Mouse (Mus musculus) embryonic facial prominence, embryonic 14.5 days (tissue): ENCODE data around the gene Baiap2. TPM values are rescaled to one million over a fixed set of nuclear protein-coding genes. Genes with fewer than 3 reads are reported as not detected.
A peak's percentile ranks its signal among the peaks of the same experiment; 100 is the strongest.

Experiments used
- ATAC-seq: fragments of 200-750 bp; cut with Nextera tagmentation; 2 replicates; pipeline ENCODE4 v1.8.0; 2017; ENCODE audit warnings: low read depth, moderate number of reproducible peaks, moderate TSS enrichment
- DNase-seq: peaks from one replicate; pipeline ENCODE4 v3.0.0-alpha.2; 2015; ENCODE audit warnings: low spot score
- H3K27ac ChIP-seq: fragments of 300-500 bp; sonication (generic); replicated peaks from 2 replicates; pipeline ENCODE4 v1.5.1; 2014; ENCODE audit warnings: low read depth, mild to moderate bottlenecking, low read length, moderate library complexity
- H3K27me3 ChIP-seq: fragments of 300-500 bp; sonication (generic); replicated peaks from 2 replicates; pipeline ENCODE4 v1.6.1; 2014; ENCODE audit warnings: low read length; ENCODE audit not compliant: control insufficient read depth, insufficient read depth
- H3K36me3 ChIP-seq: fragments of 300-500 bp; sonication (generic); 2 replicates; pipeline ENCODE4 v1.6.1; 2014; ENCODE audit warnings: low read length, mixed read lengths; ENCODE audit not compliant: control insufficient read depth, insufficient read depth
- H3K4me1 ChIP-seq: fragments of 300-500 bp; sonication (generic); 2 replicates; pipeline ENCODE4 v1.6.1; 2014; ENCODE audit warnings: antibody characterized with exemption, low read length; ENCODE audit not compliant: control insufficient read depth, insufficient read depth
- H3K4me2 ChIP-seq: fragments of 300-500 bp; sonication (generic); 2 replicates; pipeline ENCODE4 v1.6.1; 2014; ENCODE audit warnings: low read depth, mild to moderate bottlenecking, low read length, moderate library complexity, mixed read lengths
- H3K4me3 ChIP-seq: fragments of 300-500 bp; sonication (generic); 2 replicates; pipeline ENCODE4 v1.5.1; 2014; ENCODE audit warnings: low read depth, mild to moderate bottlenecking, low read length
- H3K9ac ChIP-seq: fragments of 300-500 bp; sonication (generic); 2 replicates; pipeline ENCODE4 v1.6.1; 2014; ENCODE audit warnings: low read depth, mild to moderate bottlenecking, low read length, moderate library complexity, mixed read lengths
- H3K9me3 ChIP-seq: fragments of 300-500 bp; sonication (generic); 2 replicates; pipeline ENCODE4 v1.6.1; 2016; ENCODE audit warnings: low read length; ENCODE audit not compliant: control insufficient read depth
- WGBS: fragments of 180-500 bp; shearing (Covaris S2); extraction: QIAGEN DNeasy Blood & Tissue Kit; methylation state at CpG from one replicate; pipeline ENCODE4 v1.1.7; 2014; 5-methylcytosine and 5-hydroxymethylcytosine counted together
- polyA plus RNA-seq: library from polyadenylated mRNA; unstranded; fragments of >200 nt; fragmentation: Nextera tagmentation; extraction: Ambion mirVana; gene quantifications from 2 replicates; pipeline ENCODE4 v1.2.1, GENCODE M21; 2014

Baiap2 gene
- polyA plus RNA-seq, 1 experiment from 2014 or later, result 26.5 TPM

DNA sequence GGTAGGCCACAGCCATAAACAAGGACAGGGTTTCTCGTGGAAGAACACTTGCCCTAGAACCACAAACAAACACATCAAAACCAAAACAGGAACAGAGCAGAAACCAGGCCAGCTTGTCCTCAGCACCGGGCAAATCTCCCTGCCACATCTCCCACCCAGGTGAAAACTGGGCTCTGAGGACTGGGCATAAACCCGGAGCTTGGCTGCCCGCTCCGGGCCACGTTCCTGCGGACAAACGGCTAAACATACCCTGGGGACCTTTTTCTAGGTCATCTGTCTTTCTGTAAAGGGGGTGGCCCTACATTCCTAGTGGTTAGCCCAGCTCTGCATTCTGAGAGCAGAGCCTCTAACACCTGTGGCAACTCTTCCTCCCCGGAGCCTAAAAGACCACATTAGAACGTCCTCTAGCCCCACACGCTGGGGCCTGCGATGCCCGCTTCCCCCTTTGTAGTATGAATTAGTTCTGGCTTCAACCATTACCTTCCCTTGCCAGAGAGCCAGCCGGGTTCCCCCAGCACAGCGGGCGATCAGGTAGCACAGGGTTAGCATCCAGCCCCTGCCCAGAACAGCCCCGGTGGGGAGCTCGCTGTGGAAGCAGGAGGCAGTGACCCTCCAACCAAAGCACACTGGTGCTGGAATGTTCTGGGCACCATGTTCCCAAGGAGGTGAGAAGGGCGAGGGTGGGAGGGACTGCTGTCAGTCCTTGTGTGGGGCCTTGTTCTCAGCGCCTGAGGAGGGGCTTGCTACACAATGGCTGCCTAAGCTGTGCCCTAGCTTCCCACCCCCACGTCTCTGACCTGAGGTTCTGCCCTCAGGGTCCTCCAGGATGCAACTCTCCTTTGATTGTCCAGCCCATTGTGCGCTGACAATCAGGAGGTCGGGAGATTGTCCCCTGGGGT, 77.2 kb downstream of the Baiap2 start:
- no peaks in the 10 kb centered on the region for H3K36me3 ChIP-seq
- 45% methylated on average over 23 of the region's 23 CpGs for WGBS
- no peaks in the 10 kb centered on the region for H3K27me3 ChIP-seq
- ATAC-seq (0 out of 2 replicates have a peak, but pooled peaks have one; percentile 9), DNase-seq (no peak)
- no peaks in the 10 kb centered on the region for H3K4me1 ChIP-seq
- H3K27ac ChIP-seq, result no peak overlapping the region
- H3K4me2 ChIP-seq, result no peak overlapping the region
- peak overlapping the region; percentile 14; the same call in 1 of the 2 replicates for H3K9ac ChIP-seq
- no peaks in the 10 kb centered on the region for H3K9me3 ChIP-seq
- no peak overlapping the region for H3K4me3 ChIP-seq

GRCm38 (mm10) chr11:120021367-120021766, 78.8 kb downstream of the Baiap2 start:
- no peaks in the 10 kb centered on the region for H3K4me1 ChIP-seq
- H3K9me3 ChIP-seq, result no peaks in the 10 kb centered on the region
- no peaks in the 10 kb centered on the region for H3K36me3 ChIP-seq
- no peak overlapping the region for H3K4me3 ChIP-seq
- no peak overlapping the region for H3K4me2 ChIP-seq
- H3K27ac ChIP-seq, result no peak overlapping the region
- no peaks in the 10 kb centered on the region for H3K27me3 ChIP-seq
- WGBS, result 95% methylated on average over 12 of the region's 16 CpGs
- DNase-seq, result no peak
- no peak overlapping the region for H3K9ac ChIP-seq
- no peak for ATAC-seq

DNA sequence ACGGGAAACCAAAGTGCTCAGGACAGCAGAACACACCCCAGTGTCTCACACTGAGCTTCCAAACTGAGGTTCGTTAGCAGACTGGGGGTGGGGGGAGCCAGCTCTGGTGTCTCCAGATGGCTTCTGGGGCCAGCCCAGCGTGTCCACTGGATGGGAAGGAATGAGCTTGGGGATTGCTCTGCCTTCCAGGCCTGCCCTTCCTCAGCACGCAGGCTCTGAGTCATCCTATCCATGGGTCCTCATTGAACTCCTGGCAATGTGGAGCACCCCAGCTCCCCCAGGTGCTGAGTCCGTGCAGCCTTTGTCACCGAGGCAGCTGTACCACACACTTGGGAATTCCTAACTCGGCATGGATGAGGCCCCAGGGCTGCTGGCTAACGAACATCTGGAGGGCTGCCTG, 79.7 kb downstream of the Baiap2 start:
- H3K9me3 ChIP-seq, result no peaks in the 10 kb centered on the region
- DNase-seq, result no peak
- no peaks in the 10 kb centered on the region for H3K4me1 ChIP-seq
- H3K4me3 ChIP-seq, result no peak overlapping the region
- no peak overlapping the region for H3K4me2 ChIP-seq
- ATAC-seq, result no peak
- no peaks in the 10 kb centered on the region for H3K36me3 ChIP-seq
- no peak overlapping the region for H3K27ac ChIP-seq
- 51% methylated on average over 8 of the region's 8 CpGs for WGBS
- H3K27me3 ChIP-seq, result no peaks in the 10 kb centered on the region
- no peak overlapping the region for H3K9ac ChIP-seq

DNA sequence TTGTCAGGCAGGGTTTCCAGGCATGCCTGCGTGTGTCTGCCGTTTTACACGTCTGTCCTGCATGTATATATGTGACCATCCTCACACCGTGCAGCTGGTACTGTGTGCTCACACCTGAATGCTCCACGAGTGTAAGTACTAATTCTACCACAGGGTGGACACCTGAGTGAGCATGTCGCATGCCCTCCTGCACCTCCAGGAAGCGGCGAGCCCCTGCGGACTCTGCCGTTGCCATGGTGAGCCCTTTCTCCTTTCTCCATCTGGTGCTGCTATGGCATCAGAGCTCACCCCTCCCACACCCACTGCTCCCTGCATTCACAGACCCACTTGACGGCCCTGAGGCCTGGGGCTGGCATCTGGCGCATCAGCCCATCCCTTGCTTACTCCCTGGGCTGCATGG, 80.3 kb downstream of the Baiap2 start:
- H3K9me3 ChIP-seq, result no peaks in the 10 kb centered on the region
- ATAC-seq (peak; percentile 48), DNase-seq (no peak)
- no peak overlapping the region for H3K27ac ChIP-seq
- H3K9ac ChIP-seq, result no peak overlapping the region
- WGBS, result 58% methylated on average over 12 of the region's 12 CpGs
- H3K4me3 ChIP-seq, result no peak overlapping the region
- H3K4me1 ChIP-seq, result no peaks in the 10 kb centered on the region
- no peak overlapping the region for H3K4me2 ChIP-seq
- H3K27me3 ChIP-seq, result no peaks in the 10 kb centered on the region
- H3K36me3 ChIP-seq, result no peaks in the 10 kb centered on the region

GRCm38 (mm10) chr11:120026941-120027340, 84.4 kb downstream of the Baiap2 start:
- H3K4me3 ChIP-seq, result no peak overlapping the region
- WGBS, result 73% methylated on average over 3 of the region's 3 CpGs
- DNase-seq, result no peak
- H3K27me3 ChIP-seq, result no peaks in the 10 kb centered on the region
- H3K9me3 ChIP-seq, result no peaks in the 10 kb centered on the region
- H3K4me1 ChIP-seq, result no peaks in the 10 kb centered on the region
- H3K36me3 ChIP-seq, result no peaks in the 10 kb centered on the region
- H3K27ac ChIP-seq, result no peak overlapping the region
- H3K9ac ChIP-seq, result no peak overlapping the region
- no peak for ATAC-seq
- H3K4me2 ChIP-seq, result no peak overlapping the region

- 80% methylated on average over 18 of the region's 18 CpGs for WGBS
- Histone ChIP-seq H3K4me1 (no peaks in the 10 kb centered on the region), H3K9ac (no peak overlapping the region), H3K36me3 (no peaks in the 10 kb centered on the region), H3K9me3 (no peaks in the 10 kb centered on the region), H3K27ac (no peak overlapping the region), H3K4me3 (no peak overlapping the region), H3K4me2 (no peak overlapping the region), H3K27me3 (no peaks in the 10 kb centered on the region)
- no peak for DNase-seq
- no peak for ATAC-seq
Measured at GRCm38 (mm10) chr11:120028319-120029092, 85.9 kb downstream of the Baiap2 start.

DNA sequence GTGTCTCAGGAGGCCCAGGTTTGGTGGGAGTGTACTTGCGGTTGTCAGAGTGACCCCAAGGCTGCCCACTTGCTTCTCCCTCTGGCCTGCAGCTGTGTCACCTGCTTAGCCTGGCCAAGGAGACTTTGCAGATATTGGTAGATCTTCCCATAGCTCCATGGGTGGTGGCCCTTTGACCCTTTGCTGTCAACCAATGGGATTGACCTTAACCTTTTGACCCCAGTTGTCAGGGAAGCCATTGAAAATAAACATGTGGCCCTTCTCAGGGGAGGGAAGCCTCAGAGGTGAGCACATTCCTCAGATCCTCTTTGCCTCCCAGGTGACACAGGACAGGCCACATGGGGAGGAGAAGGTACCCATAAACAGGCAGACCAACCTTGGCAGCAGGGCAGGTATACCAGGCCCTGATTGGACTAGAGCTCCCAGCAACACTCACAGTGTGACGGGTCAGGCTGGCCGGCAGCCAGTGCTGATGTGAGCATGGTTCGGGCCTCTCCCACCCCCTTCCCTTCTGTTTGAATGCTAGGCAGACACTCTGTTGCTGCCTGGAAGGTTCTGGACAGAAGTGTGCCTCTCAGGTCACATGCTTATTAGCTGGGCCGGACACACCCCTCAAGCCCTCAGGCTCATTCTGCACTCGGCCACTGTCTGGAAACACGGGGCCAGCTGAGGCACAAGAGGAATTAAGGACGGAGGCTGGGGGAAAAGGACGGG, 87.0 kb downstream of the Baiap2 start:
- no peak overlapping the region for H3K27ac ChIP-seq
- no peaks in the 10 kb centered on the region for H3K27me3 ChIP-seq
- H3K9ac ChIP-seq, result no peak overlapping the region
- ATAC-seq, result 0 out of 2 replicates have a peak, but pooled peaks have one; percentile 15
- no peaks in the 10 kb centered on the region for H3K9me3 ChIP-seq
- no peak for DNase-seq
- H3K4me2 ChIP-seq, result no peak overlapping the region
- 44% methylated on average over 9 of the region's 9 CpGs for WGBS
- no peaks in the 10 kb centered on the region for H3K36me3 ChIP-seq
- H3K4me3 ChIP-seq, result no peak overlapping the region
- no peaks in the 10 kb centered on the region for H3K4me1 ChIP-seq

- H3K36me3 ChIP-seq, result no peaks in the 10 kb centered on the region
- H3K4me1 ChIP-seq, result no peaks in the 10 kb centered on the region
- peak; percentile 72 for DNase-seq
- no peak overlapping the region for H3K4me3 ChIP-seq
- no peak overlapping the region for H3K27ac ChIP-seq
- H3K9ac ChIP-seq, result no peak overlapping the region
- 35% methylated on average over 9 of the region's 10 CpGs for WGBS
- no peak overlapping the region for H3K4me2 ChIP-seq
- H3K9me3 ChIP-seq, result no peaks in the 10 kb centered on the region
- peak; percentile 71; the same call in 1 of the 2 replicates for ATAC-seq
- no peaks in the 10 kb centered on the region for H3K27me3 ChIP-seq
Measured at GRCm38 (mm10) chr11:120030145-120030901, 87.8 kb downstream of the Baiap2 start.
